Mouse (Mus musculus) embryo, embryonic 10 days (tissue): ENCODE data around the gene Serpina3i.

Experiments
- DNase-seq: peaks from one replicate; pipeline ENCODE4 v3.0.0-alpha.2; 2015; ENCODE audit warnings: low spot score

The Serpina3i gene

GRCm38 (mm10) chr12:104298049-104298448 is 35.1 kb downstream of the Serpina3i start:
- DNase-seq: no peak

GRCm38 (mm10) chr12:104305991-104306390 is 43.1 kb downstream of the Serpina3i start:
- no peak for DNase-seq

- no peak for DNase-seq
These were observed 51.3 kb downstream of the Serpina3i start, which contains the start of gene Serpina3j for GRCm38 (mm10) chr12:104314253-104314652. Gene Serpina3j (plus strand): TSS chr12:104314553.
